Mouse (Mus musculus) stomach, postnatal 0 days (tissue): Measurements from ENCODE around the gene Ankrd6. TPM values are rescaled to one million over a fixed set of nuclear protein-coding genes. Genes with fewer than 3 reads are reported as not detected.

Source experiments
- ATAC-seq: fragments of 200-750 bp; cut with Nextera tagmentation; 2 replicates; pipeline ENCODE4 v1.8.0; 2017; ENCODE audit not compliant: low FRiP score, low TSS enrichment
- DNase-seq: peaks from one replicate; pipeline ENCODE4 v3.0.0-alpha.2; 2016; ENCODE audit warnings: low spot score
- H3K27ac ChIP-seq: fragments of 300-500 bp; sonication (generic); replicated peaks from 2 replicates; pipeline ENCODE4 v1.5.1; 2014; ENCODE audit warnings: mild to moderate bottlenecking, control low read depth
- H3K27me3 ChIP-seq: fragments of 300-500 bp; sonication (generic); 2 replicates; pipeline ENCODE4 v1.6.1; 2014; ENCODE audit warnings: low read length; ENCODE audit not compliant: control insufficient read depth, insufficient read depth
- H3K36me3 ChIP-seq: fragments of 300-500 bp; sonication (generic); 2 replicates; pipeline ENCODE4 v1.6.1; 2014; ENCODE audit warnings: low read length, mixed read lengths; ENCODE audit not compliant: control insufficient read depth, insufficient read depth
- H3K4me1 ChIP-seq: fragments of 300-500 bp; sonication (generic); replicated peaks from 2 replicates; pipeline ENCODE4 v1.6.1; 2014; ENCODE audit warnings: antibody characterized with exemption; ENCODE audit not compliant: control insufficient read depth, insufficient read depth
- H3K4me2 ChIP-seq: fragments of 300-500 bp; sonication (generic); replicated peaks from 2 replicates; pipeline ENCODE4 v1.6.1; 2014; ENCODE audit warnings: low read depth, mild to moderate bottlenecking, control low read depth, moderate library complexity
- H3K4me3 ChIP-seq: fragments of 300-500 bp; sonication (generic); 2 replicates; pipeline ENCODE4 v1.5.1; 2014; ENCODE audit warnings: low read depth, low read length, control low read depth
- H3K9ac ChIP-seq: fragments of 300-500 bp; sonication (generic); 2 replicates; pipeline ENCODE4 v1.6.1; 2014; ENCODE audit warnings: mild to moderate bottlenecking, low read length, control low read depth, mixed read lengths
- H3K9me3 ChIP-seq: fragments of 300-500 bp; sonication (generic); 2 replicates; pipeline ENCODE4 v1.6.1; 2016; ENCODE audit warnings: low read length; ENCODE audit not compliant: control insufficient read depth
- CTCF ChIP-seq: IDR thresholded peaks from 2 replicates; pipeline ENCODE4 v1.5.1; 2016; ENCODE audit warnings: antibody characterized with exemption, low read depth, mild to moderate bottlenecking, moderate library complexity
- EP300 ChIP-seq: optimal IDR thresholded peaks from 2 replicates; pipeline ENCODE3; 2016; ENCODE audit warnings: antibody characterized with exemption
- WGBS: fragments of 180-500 bp; shearing (Covaris S2); extraction: QIAGEN DNeasy Blood & Tissue Kit; methylation state at CpG from one replicate; pipeline ENCODE4 v1.1.7; 2014; 5-methylcytosine and 5-hydroxymethylcytosine counted together
- polyA plus RNA-seq: library from polyadenylated mRNA; unstranded; fragments of >200 nt; fragmentation: Nextera tagmentation; extraction: Ambion mirVana; gene quantifications from 2 replicates; pipeline ENCODE4 v1.2.1, GENCODE M21; 2015

Ankrd6 gene
- 2.2 and 2.3 TPM in 2 replicates for polyA plus RNA-seq

- under 1% methylated on average over 64 of the region's 66 CpGs for WGBS
- peak within 1 kb of the TSS; percentile 71 for H3K9ac ChIP-seq
- 0 out of 2 replicates have a peak, but pooled peaks cover 2% of the 10 kb centered on the region for H3K4me1 ChIP-seq
- H3K27me3 ChIP-seq: no peaks in the 10 kb centered on the region
- no peak within 1 kb of the TSS for H3K27ac ChIP-seq
- peak within 1 kb of the TSS; percentile 68 for H3K4me3 ChIP-seq
- TF ChIP-seq EP300 (no peak), CTCF (peak; percentile 90)
- H3K36me3 ChIP-seq: no peaks in the 10 kb centered on the region
- DNase-seq (peak; percentile 90), ATAC-seq (peak; percentile 97)
- H3K4me2 ChIP-seq: peak within 1 kb of the TSS; percentile 98
- H3K9me3 ChIP-seq: no peaks in the 10 kb centered on the region
Observed at GRCm38 (mm10) chr4:32950356-32951034, at the start of gene Ankrd6. Ankrd6 (minus strand) TSS chr4:32950841.

GRCm38 (mm10) chr4:32998996-32999395, 48.4 kb upstream of the Ankrd6 start:
- no peak for TF ChIP-seq CTCF
- no peak for TF ChIP-seq EP300
- Histone ChIP-seq H3K9me3 (no peaks in the 10 kb centered on the region), H3K4me1 (no peaks in the 10 kb centered on the region), H3K36me3 (no peaks in the 10 kb centered on the region), H3K27ac (no peak overlapping the region), H3K4me3 (no peak overlapping the region), H3K9ac (no peak overlapping the region), H3K27me3 (no peaks in the 10 kb centered on the region), H3K4me2 (no peak overlapping the region)
- ATAC-seq: no peak
- DNase-seq: no peak
- 97% methylated on average over 8 of the region's 8 CpGs for WGBS

- no peak overlapping the region for H3K27ac ChIP-seq
- no peaks in the 10 kb centered on the region for H3K27me3 ChIP-seq
- WGBS: 84% methylated on average over 5 of the region's 5 CpGs
- no peak overlapping the region for H3K4me3 ChIP-seq
- DNase-seq (no peak), ATAC-seq (no peak)
- H3K4me1 ChIP-seq: no peaks in the 10 kb centered on the region
- no peak for TF ChIP-seq EP300
- TF ChIP-seq CTCF: no peak
- H3K9ac ChIP-seq: no peak overlapping the region
- H3K9me3 ChIP-seq: no peaks in the 10 kb centered on the region
- no peaks in the 10 kb centered on the region for H3K36me3 ChIP-seq
- no peak overlapping the region for H3K4me2 ChIP-seq
Observed at GRCm38 (mm10) chr4:32997571-32997970, 46.9 kb upstream of the Ankrd6 start.

- 88% methylated on average over 5 of the region's 5 CpGs for WGBS
- Histone ChIP-seq H3K9me3 (no peaks in the 10 kb centered on the region), H3K4me1 (no peaks in the 10 kb centered on the region)
Observed at GRCm38 (mm10) chr4:32996083-32996482, 45.4 kb upstream of the Ankrd6 start.

GRCm38 (mm10) chr4:32994168-32994567, 43.5 kb upstream of the Ankrd6 start:
- Histone ChIP-seq H3K27ac (no peak overlapping the region), H3K4me3 (no peak overlapping the region), H3K9me3 (no peaks in the 10 kb centered on the region), H3K4me2 (no peak overlapping the region), H3K9ac (no peak overlapping the region), H3K27me3 (no peaks in the 10 kb centered on the region), H3K36me3 (no peaks in the 10 kb centered on the region), H3K4me1 (no peaks in the 10 kb centered on the region)
- 68% methylated on average over 3 of the region's 3 CpGs for WGBS
- no peak for ATAC-seq
- no peak for DNase-seq
- TF ChIP-seq EP300: no peak
- TF ChIP-seq CTCF: no peak

More at GRCm38 (mm10) chr4:32996083-32996482, 45.4 kb upstream of the Ankrd6 start:
- DNase-seq: no peak
- Histone ChIP-seq H3K27me3 (no peaks in the 10 kb centered on the region), H3K4me3 (no peak overlapping the region), H3K36me3 (no peaks in the 10 kb centered on the region), H3K27ac (no peak overlapping the region), H3K4me2 (no peak overlapping the region), H3K9ac (no peak overlapping the region)
- ATAC-seq: no peak
- no peak for TF ChIP-seq EP300
- TF ChIP-seq CTCF: no peak

GRCm38 (mm10) chr4:32989346-32989745, 38.7 kb upstream of the Ankrd6 start:
- Histone ChIP-seq H3K27me3 (no peaks in the 10 kb centered on the region), H3K4me3 (no peak overlapping the region), H3K36me3 (no peaks in the 10 kb centered on the region), H3K4me2 (no peak overlapping the region), H3K4me1 (no peaks in the 10 kb centered on the region), H3K9me3 (no peaks in the 10 kb centered on the region), H3K27ac (no peak overlapping the region), H3K9ac (no peak overlapping the region)
- WGBS: 88% methylated on average over 2 of the region's 2 CpGs
- DNase-seq (no peak), ATAC-seq (no peak)
- TF ChIP-seq CTCF (no peak), EP300 (no peak)
